Mouse (Mus musculus) forebrain, embryonic 14.5 days (tissue): ENCODE data around the gene Sgcd. TPM values are rescaled to one million over a fixed set of nuclear protein-coding genes. Genes with fewer than 3 reads are reported as not detected.

Experiments
- ATAC-seq: fragments of 200-750 bp; cut with Nextera tagmentation; 2 replicates; pipeline ENCODE4 v1.8.0; 2017; ENCODE audit warnings: mild to moderate bottlenecking, moderate library complexity
- DNase-seq: peaks from one replicate; pipeline ENCODE4 v3.0.0-alpha.2; 2015; ENCODE audit warnings: low spot score
- H3K27ac ChIP-seq: fragments of 300-500 bp; sonication (generic); 2 replicates; pipeline ENCODE4 v1.5.1; 2014; ENCODE audit warnings: low read depth, mild to moderate bottlenecking, control low read depth, low read length, moderate library complexity
- H3K27me3 ChIP-seq: fragments of 300-500 bp; sonication (generic); replicated peaks from 2 replicates; pipeline ENCODE4 v1.6.1; 2014; ENCODE audit warnings: low read length, control low read depth, mixed read lengths; ENCODE audit not compliant: control insufficient read depth, insufficient read depth
- H3K36me3 ChIP-seq: fragments of 300-500 bp; sonication (generic); 2 replicates; pipeline ENCODE4 v1.6.1; 2014; ENCODE audit warnings: low read length, control low read depth; ENCODE audit not compliant: control insufficient read depth, insufficient read depth
- H3K4me1 ChIP-seq: fragments of 300-500 bp; sonication (generic); 2 replicates; pipeline ENCODE4 v1.6.1; 2014; ENCODE audit warnings: antibody characterized with exemption, low read length, control low read depth; ENCODE audit not compliant: control insufficient read depth, insufficient read depth
- H3K4me2 ChIP-seq: fragments of 300-500 bp; sonication (generic); 2 replicates; pipeline ENCODE4 v1.6.1; 2014; ENCODE audit warnings: mild to moderate bottlenecking, control low read depth, low read length
- H3K4me3 ChIP-seq: fragments of 300-500 bp; sonication (generic); 2 replicates; pipeline ENCODE4 v1.5.1; 2014; ENCODE audit warnings: low read depth, low read length, control low read depth
- H3K9ac ChIP-seq: fragments of 300-500 bp; sonication (generic); 2 replicates; pipeline ENCODE4 v1.6.1; 2014; ENCODE audit warnings: mild to moderate bottlenecking, low read length, control low read depth, moderate library complexity
- H3K9me3 ChIP-seq: fragments of 300-500 bp; sonication (generic); replicated peaks from 2 replicates; pipeline ENCODE4 v1.6.1; 2016; ENCODE audit warnings: low read length, control low read depth, mixed read lengths; ENCODE audit not compliant: control insufficient read depth
- WGBS: fragments of 180-500 bp; shearing (Covaris S2); extraction: QIAGEN DNeasy Blood & Tissue Kit; methylation state at CpG from one replicate; pipeline ENCODE4 v1.1.7; 2014; 5-methylcytosine and 5-hydroxymethylcytosine counted together
- polyA plus RNA-seq: library from polyadenylated mRNA; unstranded; fragments of >200 nt; fragmentation: Nextera tagmentation; extraction: Ambion mirVana; gene quantifications from 2 replicates; pipeline ENCODE4 v1.2.1, GENCODE M21; 2014

The Sgcd gene
- polyA plus RNA-seq, 1 experiment from 2014 or later = 0.91 TPM

GRCm38 (mm10) chr11:47174977-47175376 is 813.8 kb downstream of the Sgcd start:
- H3K4me2 ChIP-seq = no peak overlapping the region
- no peak overlapping the region for H3K9ac ChIP-seq
- ATAC-seq (no peak), DNase-seq (no peak)
- H3K4me3 ChIP-seq = no peak overlapping the region
- no peak overlapping the region for H3K27ac ChIP-seq
- no peaks in the 10 kb centered on the region for H3K4me1 ChIP-seq
- whole genome bisulfite sequencing = 90% methylated on average over 2 of the region's 2 CpGs
- H3K27me3 ChIP-seq = no peaks in the 10 kb centered on the region
- no peaks in the 10 kb centered on the region for H3K36me3 ChIP-seq
- no peaks in the 10 kb centered on the region for H3K9me3 ChIP-seq

GRCm38 (mm10) chr11:47170926-47171625 is 817.7 kb downstream of the Sgcd start:
- H3K36me3 ChIP-seq = no peaks in the 10 kb centered on the region
- no peak overlapping the region for H3K27ac ChIP-seq
- no peak for ATAC-seq
- H3K27me3 ChIP-seq = no peaks in the 10 kb centered on the region
- no peak overlapping the region for H3K4me2 ChIP-seq
- H3K4me1 ChIP-seq = no peaks in the 10 kb centered on the region
- WGBS = 91% methylated on average over 6 of the region's 6 CpGs
- no peak overlapping the region for H3K4me3 ChIP-seq
- no peaks in the 10 kb centered on the region for H3K9me3 ChIP-seq
- DNase-seq = no peak
- no peak overlapping the region for H3K9ac ChIP-seq

- Histone ChIP-seq H3K27me3 (no peaks in the 10 kb centered on the region), H3K9me3 (no peaks in the 10 kb centered on the region), H3K36me3 (no peaks in the 10 kb centered on the region), H3K9ac (no peak overlapping the region), H3K27ac (no peak overlapping the region), H3K4me3 (no peak overlapping the region), H3K4me2 (no peak overlapping the region), H3K4me1 (no peaks in the 10 kb centered on the region)
- 79% methylated on average over 4 of the region's 4 CpGs for WGBS
- ATAC-seq (peak; percentile 32; the same call in 1 of the 2 replicates), DNase-seq (peak; percentile 50)
These were observed 821.4 kb downstream of the Sgcd start for GRCm38 (mm10) chr11:47167376-47167775.

GRCm38 (mm10) chr11:47158089-47158488 is 830.7 kb downstream of the Sgcd start:
- no peak overlapping the region for H3K27ac ChIP-seq
- H3K4me2 ChIP-seq = no peak overlapping the region
- no peak overlapping the region for H3K4me3 ChIP-seq
- WGBS = 63% methylated on average over 1 of the region's 1 CpGs
- H3K9ac ChIP-seq = no peak overlapping the region
- no peaks in the 10 kb centered on the region for H3K36me3 ChIP-seq
- H3K9me3 ChIP-seq = no peaks in the 10 kb centered on the region
- DNase-seq (no peak), ATAC-seq (no peak)
- no peaks in the 10 kb centered on the region for H3K27me3 ChIP-seq
- no peaks in the 10 kb centered on the region for H3K4me1 ChIP-seq

- ATAC-seq (no peak), DNase-seq (peak; percentile 17)
- H3K4me2 ChIP-seq = no peak overlapping the region
- no peak overlapping the region for H3K9ac ChIP-seq
- 14% methylated on average over 1 of the region's 1 CpGs for WGBS
- no peak overlapping the region for H3K27ac ChIP-seq
- H3K36me3 ChIP-seq = no peaks in the 10 kb centered on the region
- no peaks in the 10 kb centered on the region for H3K27me3 ChIP-seq
- H3K4me1 ChIP-seq = no peaks in the 10 kb centered on the region
- no peak overlapping the region for H3K4me3 ChIP-seq
- no peaks in the 10 kb centered on the region for H3K9me3 ChIP-seq
These were observed 831.8 kb downstream of the Sgcd start for GRCm38 (mm10) chr11:47156730-47157693.

GRCm38 (mm10) chr11:47154837-47155430 is 833.8 kb downstream of the Sgcd start:
- Histone ChIP-seq H3K36me3 (no peaks in the 10 kb centered on the region), H3K27me3 (no peaks in the 10 kb centered on the region), H3K4me3 (no peak overlapping the region), H3K4me1 (no peaks in the 10 kb centered on the region), H3K9ac (no peak overlapping the region), H3K4me2 (no peak overlapping the region), H3K9me3 (no peaks in the 10 kb centered on the region), H3K27ac (no peak overlapping the region)
- whole genome bisulfite sequencing = 91% methylated on average over 5 of the region's 5 CpGs
- no peak for DNase-seq
- ATAC-seq = no peak

GRCm38 (mm10) chr11:47149607-47150006 is 839.2 kb downstream of the Sgcd start:
- no peak for ATAC-seq
- H3K4me2 ChIP-seq = no peak overlapping the region
- H3K4me3 ChIP-seq = no peak overlapping the region
- H3K27ac ChIP-seq = no peak overlapping the region
- no peaks in the 10 kb centered on the region for H3K36me3 ChIP-seq
- H3K9ac ChIP-seq = no peak overlapping the region
- no peaks in the 10 kb centered on the region for H3K4me1 ChIP-seq
- H3K27me3 ChIP-seq = no peaks in the 10 kb centered on the region
- no peak for DNase-seq
- H3K9me3 ChIP-seq = no peaks in the 10 kb centered on the region
- WGBS = 77% methylated on average over 9 of the region's 9 CpGs

GRCm38 (mm10) chr11:47139867-47140266 is 848.9 kb downstream of the Sgcd start:
- Histone ChIP-seq H3K4me1 (no peaks in the 10 kb centered on the region), H3K27ac (no peak overlapping the region), H3K9ac (no peak overlapping the region), H3K27me3 (no peaks in the 10 kb centered on the region), H3K9me3 (no peaks in the 10 kb centered on the region), H3K4me2 (no peak overlapping the region), H3K4me3 (no peak overlapping the region), H3K36me3 (no peaks in the 10 kb centered on the region)
- DNase-seq (no peak), ATAC-seq (no peak)
- WGBS = 91% methylated on average over 2 of the region's 2 CpGs
